Mouse (Mus musculus) forebrain, embryonic 11.5 days (tissue): ENCODE results near the gene Gp1ba. TPM values are rescaled to one million over a fixed set of nuclear protein-coding genes. Genes with fewer than 3 reads are reported as not detected.

Experiments used
- ATAC-seq: fragments of 200-750 bp; cut with Nextera tagmentation; replicated peaks from 2 replicates; pipeline ENCODE4 v1.8.0; 2017; ENCODE audit warnings: moderate TSS enrichment; ENCODE audit not compliant: low FRiP score
- DNase-seq: peaks from one replicate; pipeline ENCODE4 v3.0.0-alpha.2; 2017; ENCODE audit warnings: low spot score
- H3K27ac ChIP-seq: fragments of 300-500 bp; sonication (generic); 2 replicates; pipeline ENCODE4 v1.5.1; 2014; ENCODE audit warnings: low read depth, low read length
- H3K27me3 ChIP-seq: fragments of 300-500 bp; sonication (generic); 2 replicates; pipeline ENCODE4 v1.6.1; 2014; ENCODE audit warnings: mild to moderate bottlenecking, low read length, mixed read lengths; ENCODE audit not compliant: control insufficient read depth, insufficient read depth
- H3K36me3 ChIP-seq: fragments of 300-500 bp; sonication (generic); 2 replicates; pipeline ENCODE4 v1.6.1; 2014; ENCODE audit warnings: mild to moderate bottlenecking, low read length, moderate library complexity, mixed read lengths; ENCODE audit not compliant: control insufficient read depth, insufficient read depth
- H3K4me1 ChIP-seq: fragments of 300-500 bp; sonication (generic); replicated peaks from 2 replicates; pipeline ENCODE4 v1.6.1; 2014; ENCODE audit warnings: low read length, mixed read lengths; ENCODE audit not compliant: control insufficient read depth, insufficient read depth
- H3K4me2 ChIP-seq: fragments of 300-500 bp; sonication (generic); 2 replicates; pipeline ENCODE4 v1.6.1; 2014; ENCODE audit warnings: low read depth, mild to moderate bottlenecking, low read length, moderate library complexity, mixed read lengths; ENCODE audit not compliant: severe bottlenecking
- H3K4me3 ChIP-seq: fragments of 300-500 bp; sonication (generic); 2 replicates; pipeline ENCODE4 v1.5.1; 2014; ENCODE audit warnings: low read depth, low read length
- H3K9ac ChIP-seq: fragments of 300-500 bp; sonication (generic); 2 replicates; pipeline ENCODE4 v1.6.1; 2014; ENCODE audit warnings: low read length
- H3K9me3 ChIP-seq: fragments of 300-500 bp; sonication (generic); 2 replicates; pipeline ENCODE4 v1.6.1; 2016; ENCODE audit warnings: low read length, mixed read lengths; ENCODE audit not compliant: control insufficient read depth
- WGBS: fragments of 180-500 bp; shearing (Covaris S2); extraction: QIAGEN DNeasy Blood & Tissue Kit; methylation state at CpG from one replicate; pipeline ENCODE4 v1.1.7; 2014; 5-methylcytosine and 5-hydroxymethylcytosine counted together
- polyA plus RNA-seq: library from polyadenylated mRNA; unstranded; fragments of >200 nt; fragmentation: Nextera tagmentation; extraction: Ambion mirVana; gene quantifications from 2 replicates; pipeline ENCODE4 v1.2.1, GENCODE M21; 2014

The Gp1ba gene
- polyA plus RNA-seq, 1 experiment from 2014 or later: 1.1 TPM

DNA sequence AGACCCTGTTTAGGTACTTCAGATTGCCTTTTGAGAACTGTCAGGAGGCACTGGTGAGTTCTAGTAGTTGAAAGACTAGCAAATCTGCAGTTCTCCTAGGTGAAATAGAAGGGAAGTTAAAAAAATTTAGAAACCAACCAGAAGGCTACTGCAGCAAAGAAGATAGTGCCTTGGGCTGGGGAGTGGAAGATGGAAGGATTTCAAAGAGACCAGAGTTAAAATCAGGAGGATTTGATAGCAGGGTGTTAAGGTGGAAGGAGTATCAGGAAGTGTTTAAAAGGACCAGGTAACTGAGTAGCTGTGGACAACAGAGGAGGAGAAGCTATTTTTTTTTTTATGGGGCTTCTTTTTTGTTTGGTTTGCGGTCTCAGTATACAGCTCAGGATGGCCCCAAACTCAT, 1.2 kb upstream of the Gp1ba start:
- Histone ChIP-seq H3K9ac (no peak overlapping the region), H3K36me3 (no peaks in the 10 kb centered on the region), H3K27ac (no peak overlapping the region), H3K4me2 (no peak overlapping the region), H3K9me3 (no peaks in the 10 kb centered on the region), H3K4me3 (no peak overlapping the region), H3K4me1 (no peaks in the 10 kb centered on the region), H3K27me3 (no peaks in the 10 kb centered on the region)
- DNase-seq (no peak), ATAC-seq (no peak)
- 89% methylated on average over 1 of the region's 1 CpGs for WGBS

DNA sequence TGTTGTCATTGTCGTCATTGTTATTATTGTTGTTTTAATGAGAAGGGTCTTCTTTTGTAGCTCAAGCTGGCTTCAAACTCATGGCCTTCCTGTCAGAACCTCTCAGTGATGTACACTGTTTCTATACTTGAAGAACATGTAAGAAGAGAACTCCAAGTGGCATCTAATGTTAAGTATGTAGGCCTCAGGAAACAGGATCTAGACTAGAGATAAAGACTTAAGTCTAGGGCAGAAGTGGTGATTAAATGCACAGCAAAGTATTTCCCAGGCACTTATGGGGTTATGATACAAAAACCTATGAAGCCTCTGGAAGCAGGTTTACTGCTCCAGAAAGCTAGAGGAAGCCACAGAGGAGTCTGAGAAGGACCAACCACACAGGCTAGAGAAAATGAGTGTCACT, 629 bp upstream of the Gp1ba start:
- DNase-seq (no peak), ATAC-seq (no peak)
- no peak overlapping the region for H3K9ac ChIP-seq
- H3K4me3 ChIP-seq: no peak overlapping the region
- no peak overlapping the region for H3K4me2 ChIP-seq
- no peaks in the 10 kb centered on the region for H3K4me1 ChIP-seq
- H3K36me3 ChIP-seq: no peaks in the 10 kb centered on the region
- WGBS: 82% methylated on average over 1 of the region's 1 CpGs
- H3K27me3 ChIP-seq: no peaks in the 10 kb centered on the region
- no peaks in the 10 kb centered on the region for H3K9me3 ChIP-seq
- no peak overlapping the region for H3K27ac ChIP-seq

DNA sequence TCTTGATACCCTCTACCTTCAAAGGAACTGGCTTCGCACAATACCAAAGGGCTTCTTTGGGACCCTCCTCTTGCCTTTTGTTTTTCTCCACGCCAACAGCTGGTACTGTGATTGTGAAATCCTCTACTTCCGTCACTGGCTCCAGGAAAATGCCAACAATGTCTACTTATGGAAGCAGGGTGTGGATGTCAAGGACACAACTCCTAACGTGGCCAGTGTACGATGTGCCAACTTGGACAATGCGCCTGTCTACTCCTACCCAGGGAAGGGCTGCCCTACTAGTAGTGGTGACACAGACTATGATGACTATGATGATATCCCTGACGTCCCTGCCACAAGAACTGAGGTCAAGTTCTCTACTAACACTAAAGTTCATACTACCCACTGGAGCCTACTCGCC, 1.1 kb downstream of the Gp1ba start:
- no peak for DNase-seq

DNA sequence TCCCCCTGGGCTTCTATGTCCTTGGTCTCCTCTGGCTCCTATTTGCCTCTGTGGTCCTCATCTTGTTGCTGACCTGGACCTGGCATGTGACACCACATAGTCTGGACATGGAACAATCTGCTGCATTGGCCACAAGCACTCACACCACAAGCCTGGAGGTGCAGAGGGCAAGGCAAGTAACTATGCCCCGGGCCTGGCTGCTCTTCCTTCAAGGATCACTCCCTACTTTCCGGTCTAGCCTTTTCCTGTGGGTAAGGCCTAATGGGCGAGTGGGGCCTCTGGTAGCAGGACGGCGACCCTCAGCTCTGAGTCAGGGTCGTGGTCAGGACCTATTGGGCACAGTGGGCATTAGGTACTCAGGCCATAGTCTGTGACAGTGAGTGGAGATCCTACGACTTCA, 2.3 kb downstream of the Gp1ba start:
- Histone ChIP-seq H3K4me3 (no peak overlapping the region), H3K9me3 (no peaks in the 10 kb centered on the region), H3K27me3 (no peaks in the 10 kb centered on the region), H3K27ac (no peak overlapping the region), H3K4me1 (peaks cover 6% of the 10 kb centered on the region; the same call in 1 of the 2 replicates), H3K9ac (no peak overlapping the region), H3K4me2 (no peak overlapping the region), H3K36me3 (peaks cover 3% of the 10 kb centered on the region; the same call in 1 of the 2 replicates)
- DNase-seq: no peak
- WGBS: 88% methylated on average over 7 of the region's 7 CpGs
- ATAC-seq: no peak

More for the DNA sequence above, 1.1 kb downstream of the Gp1ba start:
- H3K27ac ChIP-seq: no peak overlapping the region
- H3K9me3 ChIP-seq: no peaks in the 10 kb centered on the region
- WGBS: 85% methylated on average over 8 of the region's 8 CpGs
- no peaks in the 10 kb centered on the region for H3K27me3 ChIP-seq
- no peak overlapping the region for H3K9ac ChIP-seq
- H3K4me2 ChIP-seq: no peak overlapping the region
- no peaks in the 10 kb centered on the region for H3K4me1 ChIP-seq
- H3K36me3 ChIP-seq: peaks cover 3% of the 10 kb centered on the region; the same call in 1 of the 2 replicates
- no peak overlapping the region for H3K4me3 ChIP-seq
- ATAC-seq: no peak

DNA sequence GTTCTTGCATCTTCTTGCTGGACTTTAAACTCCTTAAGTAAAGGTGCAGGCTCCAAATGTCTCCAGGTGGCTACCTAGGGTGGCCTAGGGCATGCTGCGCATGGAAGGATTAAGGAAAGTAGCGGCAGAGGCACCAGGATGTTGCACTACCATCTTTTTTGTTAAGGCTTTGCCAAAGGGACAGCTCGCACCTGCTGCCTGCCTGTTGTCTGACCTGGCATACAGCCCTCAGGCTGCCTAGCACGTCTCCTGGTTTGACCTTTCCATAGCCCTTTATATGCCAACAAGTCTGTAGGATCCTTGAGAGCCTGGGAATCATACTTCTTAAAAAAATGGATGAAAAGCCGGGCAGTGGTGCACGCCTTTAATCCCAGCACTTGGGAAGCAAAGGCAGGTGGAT, 4.1 kb downstream of the Gp1ba start:
- DNase-seq (no peak), ATAC-seq (no peak)
- peaks cover 3% of the 10 kb centered on the region; the same call in 1 of the 2 replicates for H3K36me3 ChIP-seq
- WGBS: 91% methylated on average over 6 of the region's 6 CpGs
- no peaks in the 10 kb centered on the region for H3K27me3 ChIP-seq
- no peak overlapping the region for H3K27ac ChIP-seq
- H3K4me3 ChIP-seq: no peak overlapping the region
- H3K4me1 ChIP-seq: peaks cover 11% of the 10 kb centered on the region; the same call in 1 of the 2 replicates
- H3K9ac ChIP-seq: no peak overlapping the region
- no peak overlapping the region for H3K4me2 ChIP-seq
- H3K9me3 ChIP-seq: no peaks in the 10 kb centered on the region

DNA sequence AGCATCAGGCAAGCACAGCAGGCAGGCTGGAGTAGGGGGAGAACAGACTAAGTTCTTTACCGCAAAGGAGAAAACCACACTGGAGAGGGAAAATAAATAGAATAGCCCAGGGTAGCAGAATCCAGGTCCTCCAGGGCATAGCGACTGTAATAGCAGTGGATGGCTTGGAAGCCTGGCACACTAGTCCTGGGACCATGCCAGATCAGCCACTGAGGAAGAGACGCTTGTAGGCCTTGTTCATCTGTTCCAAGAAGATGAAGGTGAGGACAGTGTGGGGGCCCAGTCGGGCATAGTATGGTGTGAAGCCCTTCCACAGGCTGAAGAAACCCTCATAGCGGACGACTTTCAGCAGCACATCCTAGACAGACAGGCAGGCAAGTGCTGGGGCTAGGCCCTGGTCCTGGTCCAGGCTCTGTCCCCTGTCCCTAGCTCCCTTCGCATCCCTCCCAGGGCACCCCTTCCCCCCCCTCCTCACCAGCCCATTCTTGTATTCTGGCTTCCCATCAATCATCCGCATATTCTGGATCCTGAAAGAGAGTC, 5.7 kb downstream of the Gp1ba start:
- Histone ChIP-seq H3K36me3 (peaks cover 9% of the 10 kb centered on the region), H3K9ac (no peak overlapping the region), H3K4me1 (peaks cover 16% of the 10 kb centered on the region; the same call in 1 of the 2 replicates), H3K4me2 (no peak overlapping the region), H3K4me3 (no peak overlapping the region), H3K27ac (no peak overlapping the region), H3K27me3 (no peaks in the 10 kb centered on the region), H3K9me3 (no peaks in the 10 kb centered on the region)
- ATAC-seq: no peak
- DNase-seq: peak; percentile 50
- 97% methylated on average over 8 of the region's 8 CpGs for WGBS

DNA sequence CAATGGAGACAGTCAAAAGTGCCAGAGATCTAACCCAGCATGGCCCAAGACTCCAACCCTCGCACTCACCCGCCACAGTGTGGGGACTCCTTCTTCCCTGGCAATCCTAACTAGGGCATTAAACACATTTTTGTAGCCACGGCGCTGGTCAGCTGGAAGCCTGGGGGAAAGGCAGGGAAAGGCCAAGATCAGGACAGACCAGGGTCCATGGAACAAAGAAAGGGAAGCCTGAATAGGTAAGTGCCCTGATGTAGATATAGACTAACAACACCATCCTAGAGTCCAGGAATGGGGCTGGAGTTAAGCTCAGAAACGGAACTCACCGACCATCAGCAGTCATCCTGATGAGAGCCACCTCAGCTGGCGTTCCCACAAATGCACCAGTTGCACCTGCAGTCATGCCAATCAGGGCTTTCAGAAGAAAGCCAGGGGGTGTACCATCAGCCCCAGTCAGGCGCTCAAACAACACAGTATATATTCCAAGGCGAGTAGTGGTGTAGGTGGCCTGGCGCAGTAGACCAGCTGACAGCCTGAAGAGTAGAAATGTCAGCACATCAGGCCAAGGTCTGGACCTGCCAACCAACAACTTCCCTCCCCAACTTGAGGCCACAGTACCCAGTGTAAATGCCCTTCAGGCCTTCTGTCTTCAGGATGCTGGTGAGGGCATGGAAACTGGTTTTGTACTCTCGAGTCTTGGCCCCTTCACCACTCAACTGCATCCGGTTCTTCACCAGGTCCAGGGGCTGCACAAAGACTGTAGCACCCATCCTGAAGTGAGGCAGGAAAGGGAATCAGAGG, 6.7 kb downstream of the Gp1ba start:
- H3K27me3 ChIP-seq: no peaks in the 10 kb centered on the region
- H3K4me1 ChIP-seq: peaks cover 18% of the 10 kb centered on the region; the same call in 1 of the 2 replicates
- peak overlapping the region; percentile 77; the same call in 1 of the 2 replicates for H3K27ac ChIP-seq
- 92% methylated on average over 12 of the region's 12 CpGs for WGBS
- H3K9me3 ChIP-seq: no peaks in the 10 kb centered on the region
- H3K36me3 ChIP-seq: peaks cover 16% of the 10 kb centered on the region
- H3K9ac ChIP-seq: peak overlapping the region; percentile 94
- ATAC-seq: no peak
- H3K4me3 ChIP-seq: peak overlapping the region; percentile 60
- DNase-seq: no peak
- peak overlapping the region; percentile 87 for H3K4me2 ChIP-seq

DNA sequence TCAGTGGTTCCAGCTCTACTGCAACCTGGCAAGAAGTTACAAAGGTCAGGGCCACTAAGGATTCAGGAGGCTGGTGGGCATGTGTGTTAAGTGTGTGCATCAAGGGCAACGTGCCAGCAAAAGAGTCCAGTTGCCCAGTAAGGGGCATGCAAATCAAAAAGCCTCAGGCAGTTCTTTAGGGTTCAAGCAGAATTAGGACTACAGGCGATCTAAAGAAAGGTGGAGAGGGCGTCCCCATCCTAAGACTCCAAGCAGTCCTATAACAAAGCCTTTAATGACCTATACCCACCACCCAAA, 7.3 kb downstream of the Gp1ba start:
- H3K27me3 ChIP-seq: no peaks in the 10 kb centered on the region
- H3K4me3 ChIP-seq: peak overlapping the region; percentile 60
- H3K36me3 ChIP-seq: peaks cover 22% of the 10 kb centered on the region
- DNase-seq (no peak), ATAC-seq (no peak)
- peak overlapping the region; percentile 94 for H3K9ac ChIP-seq
- H3K27ac ChIP-seq: peak overlapping the region; percentile 77
- H3K4me1 ChIP-seq: peaks cover 19% of the 10 kb centered on the region; the same call in 1 of the 2 replicates
- H3K4me2 ChIP-seq: peak overlapping the region; percentile 87
- WGBS: 19% methylated on average over 3 of the region's 3 CpGs
- H3K9me3 ChIP-seq: no peaks in the 10 kb centered on the region
